7 mouse cellular contexts compared by ENCODE assay signal in genomic region chr12:16009822-16010620, GRCm38 (mm10).
DNase-seq lines count a peak whose midpoint lies in the region; TF ChIP-seq lines count a peak whose summit lies in the region.

No protein-coding gene starts in this region.

- TF ChIP-seq POLR2A in kidney, adult 2 months (IDR thresholded peaks at IDR 0.05; ENCODE audit: low read depth, low read length), result no peak

- peak; percentile 36 for DNase-seq in kidney, adult 2 months
- no peak for DNase-seq in kidney, adult 18-20 months
- peak; percentile 19 for DNase-seq in Muller cell, postnatal 12 days (ENCODE audit: inconsistent ontology term)
- peak; percentile 54 for DNase-seq in embryonic facial prominence, embryonic 10.5 days (ENCODE audit: low spot score)
- peak; percentile 40 for DNase-seq in kidney, postnatal 14 days
- no peak for DNase-seq in frontal cortex, adult 2 months (ENCODE audit: extremely low spot score in 1 of 2, low spot score in 1 of 2)
- DNase-seq in spleen, postnatal 14 days (ENCODE audit: low spot score in 2 of 2), result no peak

- no peaks in the 10 kb centered on the region for H3K9me3 ChIP-seq in embryonic facial prominence, embryonic 10.5 days

- H3K4me1 ChIP-seq in kidney, adult 2 months (ENCODE audit: control insufficient read depth, insufficient read depth, low read length), result peaks cover 16% of the 10 kb centered on the region
- H3K4me1 ChIP-seq in embryonic facial prominence, embryonic 10.5 days, result peaks cover 33% of the 10 kb centered on the region

- WGBS in kidney, adult 2 months, result 58% methylated on average over 10 of the region's 10 CpGs
- WGBS in embryonic facial prominence, embryonic 10.5 days, result 28% methylated on average over 10 of the region's 10 CpGs

- H3K27ac ChIP-seq in kidney, adult 2 months (ENCODE audit: insufficient read depth, low read depth, low read length), result peak overlapping the region; percentile 12; the same call in 1 of the 2 replicates
- 0 out of 2 replicates have a peak overlapping the region, but pooled peaks have one; percentile 19 for H3K27ac ChIP-seq in embryonic facial prominence, embryonic 10.5 days (replicated peaks)

- no peak for TF ChIP-seq CTCF in kidney, adult 2 months (conservative IDR thresholded peaks at IDR 0.05; ENCODE audit: insufficient read depth, insufficient read length, low read depth, low read length)

- H3K4me3 ChIP-seq in kidney, adult 2 months (ENCODE audit: insufficient read depth, low read depth, low read length), result no peak overlapping the region
- H3K4me3 ChIP-seq in embryonic facial prominence, embryonic 10.5 days, result no peak overlapping the region

- no peaks in the 10 kb centered on the region for H3K36me3 ChIP-seq in kidney, adult 2 months (ENCODE audit: control insufficient read depth, insufficient read depth, low read length)
- no peaks in the 10 kb centered on the region for H3K36me3 ChIP-seq in embryonic facial prominence, embryonic 10.5 days (replicated peaks)

- no peaks in the 10 kb centered on the region for H3K27me3 ChIP-seq in kidney, adult 2 months (replicated peaks; ENCODE audit: control insufficient read depth, insufficient read depth, low read length)
- H3K27me3 ChIP-seq in embryonic facial prominence, embryonic 10.5 days (replicated peaks; ENCODE audit: low read depth, poor library complexity, severe bottlenecking), result no peaks in the 10 kb centered on the region

Comparison
In these comparisons a context has a peak if more than half of its experiments do, and no peak if none do; other contexts are left out.
1. DNase-seq: peak in kidney, adult 2 months (single experiment), Muller cell, postnatal 12 days (single experiment), embryonic facial prominence, embryonic 10.5 days (single experiment) and kidney, postnatal 14 days (single experiment); none in kidney, adult 18-20 months (single experiment), frontal cortex, adult 2 months (0 of 2) and spleen, postnatal 14 days (0 of 2).